Mouse (Mus musculus) adrenal gland, postnatal 4 days (tissue): Measurements from ENCODE around the gene Vps8. TPM values are rescaled to one million over a fixed set of nuclear protein-coding genes. Genes with fewer than 3 reads are reported as not detected.

Experiments used
- DNase-seq, 2 experiments: peaks; one replicate each; pipeline ENCODE4 v3.0.0; 2021 to 2022; ENCODE audit warnings: low spot score in 2 of 2, mixed read lengths in 2 of 2
- total RNA-seq, 2 experiments: library from RNA; stranded (reverse); gene quantifications; 2 replicates each; pipeline ENCODE4 v1.2.3; 2021

The Vps8 gene
- total RNA-seq, 2 experiments from 2014 or later, result 24.5 to 26.1 TPM

DNA sequence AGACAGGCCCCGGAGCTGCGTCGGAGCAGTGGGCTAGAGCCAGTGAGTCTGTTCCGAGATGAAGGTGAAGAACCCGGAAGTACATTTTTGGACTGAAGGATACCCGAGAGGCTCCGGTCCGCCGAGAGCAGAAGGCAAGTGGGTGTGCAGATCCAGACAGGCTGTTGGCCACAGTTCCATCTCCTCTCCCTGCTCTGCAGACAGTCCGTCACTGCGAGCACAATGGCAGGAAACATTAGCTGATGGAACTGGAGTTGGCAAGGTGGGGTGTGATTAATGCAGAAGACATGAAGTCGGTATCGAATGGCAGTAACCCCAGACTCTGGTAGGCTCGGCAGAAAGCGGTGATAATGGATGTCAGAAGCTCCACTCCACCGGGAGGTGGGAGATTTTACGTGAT lies 20.9 kb upstream of the Vps8 start:
- no peak for DNase-seq

DNA sequence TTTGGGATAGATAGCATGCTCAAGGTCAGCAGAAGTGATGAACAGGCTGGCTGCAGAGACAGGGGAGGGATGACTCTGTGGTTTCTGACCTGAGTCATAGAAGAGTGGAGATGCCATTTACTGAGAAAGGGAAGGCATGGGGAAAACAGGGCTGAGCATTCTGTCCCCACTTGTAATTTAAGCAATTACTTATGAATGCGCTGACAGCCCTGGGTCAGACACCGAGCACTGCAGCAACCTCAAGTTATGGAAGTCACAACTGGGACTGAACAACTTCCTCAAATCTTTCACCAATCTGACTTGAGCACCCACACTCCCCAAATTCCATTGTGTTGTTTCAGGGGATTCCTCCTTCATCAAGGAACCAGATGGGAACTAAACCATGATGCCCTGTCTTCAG lies 19.5 kb upstream of the Vps8 start:
- DNase-seq, result no peak

DNA sequence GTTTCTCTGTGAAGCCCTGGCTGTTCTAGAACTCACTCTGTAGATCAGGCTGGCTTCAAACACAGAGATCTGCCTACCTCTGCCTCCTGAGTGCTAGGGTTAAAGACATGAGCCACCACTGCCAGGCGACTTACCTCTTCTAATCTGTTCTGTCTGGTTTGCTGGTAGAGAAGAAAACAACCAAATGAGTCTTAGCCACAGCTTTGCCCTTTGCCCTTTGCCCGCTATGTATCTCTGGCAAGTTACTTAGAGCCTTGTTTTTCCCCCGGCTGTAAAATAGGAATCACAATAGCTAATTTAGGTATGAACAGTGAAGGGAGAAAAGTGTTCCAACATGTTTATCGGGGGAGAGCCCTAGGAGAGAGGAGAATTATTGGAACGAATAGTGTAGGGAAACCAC lies 18.3 kb upstream of the Vps8 start:
- no peak for DNase-seq

DNA sequence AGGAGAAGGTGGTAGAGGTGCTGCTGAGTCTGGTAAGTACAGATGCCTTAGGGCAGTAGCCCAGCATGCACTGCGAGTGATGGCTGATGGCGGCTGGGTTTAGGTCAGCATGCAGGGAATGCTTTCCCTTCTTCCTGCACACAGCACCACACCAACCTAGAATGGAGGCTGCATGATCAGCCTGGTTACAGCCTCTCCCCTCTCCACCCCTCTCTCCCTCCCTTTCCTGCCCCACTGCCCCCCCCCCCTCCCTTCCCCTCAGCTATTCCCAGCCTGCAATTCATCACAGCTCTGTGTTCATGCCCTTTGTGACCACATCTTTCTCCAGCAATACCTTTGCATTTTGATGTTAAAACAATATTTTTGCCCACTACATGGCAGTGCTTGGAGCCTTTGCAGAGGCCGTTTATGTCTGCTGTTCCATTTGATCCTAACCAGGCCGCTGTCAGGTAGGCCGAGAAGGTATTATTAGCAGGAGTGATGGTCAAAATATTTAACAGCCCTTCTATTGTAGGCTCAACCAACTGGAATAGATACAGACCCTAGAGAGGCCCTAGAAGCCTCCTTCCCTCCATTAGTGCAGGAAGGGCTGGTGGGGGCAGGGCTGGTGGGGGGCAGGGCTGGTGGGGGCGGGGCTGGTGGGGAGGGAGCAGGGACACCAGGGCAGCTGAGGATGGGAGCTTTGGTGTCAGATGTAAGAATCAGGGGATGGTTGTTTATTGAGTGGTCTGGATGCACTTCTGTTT lies 17.5 kb upstream of the Vps8 start:
- DNase-seq, result no peak

DNA sequence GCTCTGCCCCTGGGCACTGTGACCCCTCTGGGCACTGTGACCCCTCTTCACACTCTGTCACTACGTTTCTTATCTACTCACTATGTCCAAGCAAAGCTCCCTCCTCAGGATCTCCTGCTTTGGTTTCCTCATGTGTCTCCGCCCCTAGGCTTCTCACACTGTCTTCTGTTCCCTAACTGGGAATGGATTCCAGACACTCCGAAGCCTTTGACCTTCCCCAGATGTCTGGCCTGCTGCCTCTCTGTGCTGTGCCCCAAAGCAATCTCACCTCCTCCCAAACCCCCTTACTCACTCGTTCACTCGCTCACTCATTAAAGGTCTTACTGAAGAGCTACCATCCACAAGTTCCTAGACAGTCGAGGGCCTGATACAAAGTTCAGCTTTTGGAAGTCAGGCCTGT lies 16.8 kb upstream of the Vps8 start:
- DNase-seq, result no peak

DNA sequence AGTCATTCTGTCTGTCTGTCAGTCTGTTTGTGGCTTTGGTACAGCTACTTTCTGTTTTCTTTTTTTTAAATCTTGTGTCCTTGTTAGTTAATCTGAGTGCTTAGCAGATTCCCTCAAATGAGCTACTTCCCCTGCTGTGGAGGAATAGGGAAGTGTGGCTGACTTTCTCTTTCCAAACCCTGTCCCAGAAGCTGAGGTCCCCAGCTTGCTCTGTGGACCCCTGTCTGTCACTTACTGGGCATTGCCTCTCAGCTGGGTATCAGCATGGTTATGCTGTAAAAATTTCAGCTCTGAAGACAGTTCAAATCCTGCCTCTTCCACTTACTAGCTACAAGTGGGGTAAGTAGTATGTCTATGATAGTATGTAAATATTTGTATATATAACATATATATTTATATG lies 11.1 kb upstream of the Vps8 start:
- DNase-seq, result no peak

DNA sequence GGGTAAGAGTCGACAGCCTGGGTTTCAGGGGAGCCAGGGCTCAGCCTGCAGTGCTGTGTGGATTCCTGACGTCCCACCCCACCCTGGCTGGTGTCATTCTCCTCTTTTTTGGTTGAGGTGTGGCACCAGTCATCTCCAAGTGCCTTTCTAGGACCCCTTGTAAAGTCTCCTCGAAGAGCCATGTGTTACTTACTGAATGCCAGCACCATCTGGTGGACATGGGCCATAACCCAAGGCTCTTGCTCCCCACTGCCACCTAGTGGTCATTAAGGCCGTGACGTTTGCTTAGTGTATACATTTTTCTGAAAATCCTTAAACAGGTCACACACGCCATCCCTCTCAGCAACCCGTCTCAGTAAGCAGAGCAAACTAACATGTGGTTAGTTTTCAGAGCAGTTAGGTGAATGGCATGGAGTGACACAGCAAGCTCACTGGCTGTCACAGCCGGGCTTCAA lies 10.3 kb upstream of the Vps8 start:
- DNase-seq, result peak; percentile 27 to 51

DNA sequence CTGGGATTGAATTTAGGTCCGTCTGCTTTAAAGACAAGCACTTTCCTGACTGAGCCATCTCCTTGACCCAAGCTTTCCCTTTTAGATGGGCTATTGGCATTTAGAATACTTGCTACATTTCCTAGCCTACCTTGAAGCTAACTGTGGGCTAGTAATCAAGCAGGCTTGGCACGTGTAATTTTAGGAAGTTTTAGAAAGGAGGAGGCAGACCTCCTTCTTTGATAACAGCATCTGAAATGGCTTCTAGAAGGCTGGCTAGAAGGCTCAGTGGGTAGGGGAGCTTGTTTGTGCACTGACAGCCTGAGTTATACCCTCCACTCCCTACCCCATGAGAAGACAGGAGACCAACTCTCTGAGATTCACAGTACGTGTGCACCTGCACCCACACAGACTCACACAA lies 9.1 kb upstream of the Vps8 start:
- no peak for DNase-seq

DNA sequence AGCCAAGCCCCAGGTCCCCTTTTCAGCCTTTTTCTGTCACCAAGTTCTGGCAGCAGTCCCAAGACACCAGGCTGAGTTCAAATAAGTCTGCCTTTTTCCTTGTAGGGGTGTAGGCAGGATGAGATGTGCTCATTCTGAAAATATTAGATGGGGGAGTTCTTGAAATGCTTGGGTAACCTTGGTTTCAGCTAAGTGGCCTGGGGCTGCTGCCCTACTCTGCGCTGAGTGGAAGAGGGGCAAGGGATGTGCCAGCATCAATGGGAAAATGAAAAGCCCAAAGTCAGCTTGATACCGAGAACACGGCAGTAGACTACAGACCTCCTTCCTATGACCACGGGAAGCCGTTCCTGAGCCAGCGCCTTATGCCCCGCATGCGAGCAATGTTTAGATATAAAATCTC lies 7.8 kb upstream of the Vps8 start:
- no peak for DNase-seq

DNA sequence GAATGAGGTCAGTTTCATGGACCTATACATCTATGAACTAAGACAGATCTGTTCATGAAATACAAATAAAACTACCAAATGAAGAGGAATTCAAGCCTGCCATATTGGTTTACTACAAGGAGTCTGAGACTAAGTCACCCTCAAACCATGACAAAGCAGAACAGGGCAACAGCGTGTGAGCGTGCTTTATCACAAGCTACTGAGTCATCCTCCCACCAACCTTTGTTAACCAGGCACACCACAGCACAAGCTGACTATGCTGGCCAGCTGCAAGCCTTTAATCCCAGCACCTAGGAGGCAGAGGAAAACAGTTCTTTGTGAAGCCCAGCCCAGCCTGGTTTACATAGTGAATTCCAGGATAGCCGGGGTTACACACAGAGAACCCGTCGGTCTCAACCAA lies 4.9 kb upstream of the Vps8 start:
- no peak for DNase-seq

DNA sequence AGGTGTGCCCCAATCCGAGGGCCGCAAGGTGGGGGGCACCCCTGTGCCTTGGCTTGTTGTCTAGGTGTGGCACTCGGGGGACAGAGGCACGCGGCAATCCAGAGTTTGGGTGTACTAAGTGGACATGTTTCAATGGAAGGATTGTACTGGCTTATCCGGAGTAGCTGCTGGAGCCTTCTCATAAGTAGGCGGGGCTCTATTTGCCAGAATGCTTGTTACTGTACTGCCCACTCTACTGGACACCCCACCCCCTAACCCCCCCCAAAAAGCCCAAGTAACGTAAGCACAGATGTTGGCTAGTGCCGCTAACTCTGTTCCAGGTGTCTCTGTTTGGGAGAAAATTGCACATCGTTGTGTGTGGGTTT lies 610 bp downstream of the Vps8 start:
- no peak for DNase-seq

DNA sequence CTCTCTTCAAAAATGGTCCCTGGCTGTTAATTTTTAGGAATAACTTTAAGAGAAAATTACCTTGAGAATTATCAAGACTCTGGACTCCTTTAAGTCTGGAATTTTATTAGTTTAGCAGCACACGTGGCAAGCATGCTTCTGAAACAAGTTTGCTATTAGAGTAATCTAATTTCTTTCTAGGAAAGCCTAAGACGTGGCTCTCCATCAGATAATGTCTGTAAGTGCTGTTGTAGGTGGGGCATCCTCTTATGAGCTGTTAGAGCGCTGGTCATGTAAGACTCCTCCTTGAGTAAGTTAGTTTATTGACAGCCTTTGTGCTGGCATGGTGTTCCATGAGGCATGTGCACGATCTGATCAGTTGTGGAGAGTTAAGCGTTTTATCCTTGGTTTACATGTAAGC lies 5.2 kb downstream of the Vps8 start:
- DNase-seq, result no peak

DNA sequence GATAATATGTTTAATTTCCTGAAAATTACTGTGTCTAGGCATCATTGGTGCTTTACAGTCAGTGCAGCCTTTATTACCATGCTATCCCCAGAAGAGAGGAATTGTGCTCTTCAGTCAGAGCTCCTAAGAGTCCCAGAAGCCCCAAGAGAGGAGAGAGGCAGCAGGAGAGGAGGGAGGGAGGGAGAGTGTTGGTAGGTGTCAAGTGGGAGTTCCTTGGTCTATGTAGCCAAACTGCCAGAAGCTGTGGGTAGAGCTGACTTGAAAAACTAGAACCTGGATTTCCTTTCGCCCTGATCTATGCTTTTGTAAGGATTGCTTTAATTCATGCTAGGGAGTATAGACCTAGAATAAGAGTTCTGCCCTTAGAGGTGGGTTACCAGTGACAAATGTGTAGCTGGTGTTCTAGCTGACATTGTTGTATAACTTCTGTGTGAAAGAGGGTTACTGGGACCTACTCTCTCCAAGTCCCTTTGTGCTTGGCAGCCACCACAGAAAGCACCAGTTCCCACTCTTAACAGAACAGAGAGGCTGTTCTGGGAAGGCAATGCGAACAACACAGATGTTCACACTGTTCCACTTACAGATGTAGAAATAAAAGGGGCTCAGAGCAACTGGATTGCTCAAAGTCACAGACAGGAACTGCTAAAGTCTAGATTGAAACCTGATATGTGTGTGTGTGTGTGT lies 7.6 kb downstream of the Vps8 start:
- no peak for DNase-seq

DNA sequence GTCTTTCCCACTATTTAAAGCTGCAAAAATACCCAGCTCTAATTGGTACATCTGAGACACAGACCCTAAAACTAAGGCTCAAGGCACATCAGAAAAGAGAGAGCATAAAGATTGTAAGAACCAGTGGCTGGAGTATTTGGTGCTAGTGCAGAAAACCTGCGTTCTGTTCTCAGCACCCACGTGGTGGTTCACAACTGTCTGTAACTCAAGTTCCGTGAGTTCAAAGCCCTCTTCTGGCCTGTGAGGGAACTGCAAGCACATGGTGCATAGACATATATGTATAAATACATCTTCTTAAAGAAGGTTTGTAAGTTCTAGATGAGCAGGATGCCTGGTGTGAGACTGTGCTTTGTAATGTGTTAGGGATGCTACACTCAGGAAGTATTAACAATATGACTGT lies 8.7 kb downstream of the Vps8 start:
- DNase-seq, result no peak

DNA sequence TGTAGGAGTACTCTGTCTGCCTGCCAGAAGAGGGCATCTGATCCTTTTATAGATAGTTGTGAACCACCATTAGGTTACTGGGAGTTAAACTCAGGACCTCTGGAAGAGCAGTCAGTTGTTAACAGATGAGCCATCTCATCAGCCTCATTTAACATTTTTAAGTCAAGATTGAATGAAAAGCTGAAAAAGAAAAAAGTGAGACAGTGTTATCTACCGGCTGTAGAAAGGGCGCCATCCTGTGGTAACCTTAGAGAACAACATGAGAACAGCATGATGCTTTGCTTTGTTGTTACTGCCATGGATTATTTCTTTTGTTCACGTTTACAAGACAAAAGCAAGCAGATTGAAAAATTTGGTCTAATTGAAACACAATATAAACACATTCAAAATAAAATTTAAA lies 10.6 kb downstream of the Vps8 start:
- no peak for DNase-seq

DNA sequence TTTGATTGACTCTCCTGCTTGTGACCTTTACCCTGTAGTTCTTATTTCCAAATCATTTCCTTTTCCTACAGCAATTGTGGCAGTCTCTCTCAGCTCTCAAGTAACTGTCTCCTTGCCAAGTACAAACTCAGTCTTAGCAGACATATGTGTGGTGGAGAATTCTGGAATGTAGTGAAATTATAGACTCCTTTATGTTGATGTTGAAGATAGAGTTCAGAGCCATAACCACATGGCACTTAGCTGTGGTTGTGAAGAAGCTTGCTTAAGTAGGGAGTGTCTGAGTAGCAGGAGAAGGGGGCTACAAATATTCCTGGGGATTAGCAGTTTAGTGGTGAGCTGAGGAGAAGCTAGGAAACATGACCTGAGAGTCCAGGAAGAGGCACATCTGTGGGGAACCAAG lies 18.1 kb downstream of the Vps8 start:
- DNase-seq, result no peak

DNA sequence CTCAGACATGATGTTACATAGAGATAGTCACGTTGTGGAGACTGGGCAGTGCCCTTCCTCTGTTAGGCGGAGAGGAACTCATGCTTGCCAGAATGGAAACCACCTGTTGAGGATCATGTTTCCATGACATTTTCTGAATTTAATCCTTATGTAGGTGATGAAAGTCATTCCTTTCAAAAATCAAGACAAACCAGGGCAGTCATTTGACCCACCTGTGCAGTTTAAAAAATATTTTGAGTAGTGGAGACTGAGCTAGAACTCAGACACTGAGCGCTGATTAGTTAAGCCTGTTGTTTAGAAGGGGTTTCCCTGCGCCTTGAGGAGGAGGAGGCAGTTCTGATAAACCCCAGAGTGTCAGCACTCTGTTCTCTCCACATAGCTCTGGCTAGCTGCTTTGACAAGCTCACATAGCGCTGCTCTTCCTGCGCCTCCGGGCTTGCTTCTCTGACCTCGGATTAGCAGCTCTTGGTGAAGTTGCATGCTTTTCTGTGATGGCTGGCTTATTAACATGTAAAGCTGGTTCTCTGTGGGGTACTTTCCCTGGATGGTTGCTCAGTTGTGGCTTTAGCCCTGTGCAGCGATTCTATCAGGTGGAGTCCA lies 22.2 kb downstream of the Vps8 start:
- no peak for DNase-seq

DNA sequence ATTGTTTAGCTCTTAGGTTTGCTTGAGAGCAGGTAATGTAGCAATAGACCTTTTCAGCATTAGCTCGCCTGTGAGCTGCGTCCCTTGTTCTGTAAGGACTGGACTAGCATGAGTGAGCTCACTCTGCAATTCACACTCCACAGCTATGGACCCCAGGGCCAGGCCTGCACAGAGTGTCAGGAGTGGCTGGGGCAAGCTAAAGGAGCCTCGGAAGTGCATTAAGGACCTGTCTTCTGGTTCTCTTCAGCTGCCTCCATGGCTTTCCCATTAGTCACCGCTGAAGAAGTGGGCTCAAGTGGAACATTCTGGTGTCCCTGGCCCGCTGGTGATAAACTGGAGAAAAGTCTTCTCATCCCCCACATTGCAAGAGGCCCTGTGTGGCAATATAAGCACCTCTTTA lies 24.5 kb downstream of the Vps8 start:
- DNase-seq, result no peak

DNA sequence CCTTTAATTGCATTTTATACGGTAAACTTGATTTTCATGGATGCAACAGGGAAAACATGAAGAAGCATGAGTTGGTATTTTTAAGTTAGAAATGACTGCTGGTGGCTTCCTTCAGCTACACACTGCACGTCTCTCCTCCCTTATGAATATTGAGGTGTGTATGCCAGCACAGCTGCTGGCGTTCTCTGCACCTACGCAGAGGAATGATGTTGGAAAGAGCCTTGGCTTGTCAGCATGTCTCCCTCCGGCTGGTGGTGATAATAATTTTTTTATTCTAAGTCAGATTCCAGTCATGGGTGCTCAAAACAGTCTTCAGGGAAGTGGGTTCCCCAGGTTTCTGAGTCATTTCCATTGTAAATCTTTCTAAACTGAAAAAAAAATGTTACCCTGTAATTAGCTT lies 25.5 kb downstream of the Vps8 start:
- no peak for DNase-seq

DNA sequence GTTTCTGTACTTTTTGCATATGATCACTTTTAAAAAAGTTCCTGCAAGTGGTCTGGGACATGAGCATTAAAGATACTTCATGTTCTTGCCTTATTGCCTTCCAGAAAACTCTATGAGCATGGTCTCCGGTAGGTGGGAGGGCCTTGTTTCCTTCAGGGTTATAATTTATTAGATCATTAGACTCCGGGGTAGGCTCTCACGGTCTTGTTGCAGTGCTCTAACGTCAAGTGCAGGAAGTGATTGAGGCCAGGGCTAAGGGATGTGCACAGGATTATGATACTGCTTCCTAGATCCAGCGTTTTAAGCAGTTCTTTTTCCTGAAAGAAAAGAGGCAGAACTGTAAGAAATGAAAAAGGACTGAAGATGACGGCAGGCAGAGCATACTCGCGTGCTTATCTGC lies 27.0 kb downstream of the Vps8 start:
- no peak for DNase-seq

DNA sequence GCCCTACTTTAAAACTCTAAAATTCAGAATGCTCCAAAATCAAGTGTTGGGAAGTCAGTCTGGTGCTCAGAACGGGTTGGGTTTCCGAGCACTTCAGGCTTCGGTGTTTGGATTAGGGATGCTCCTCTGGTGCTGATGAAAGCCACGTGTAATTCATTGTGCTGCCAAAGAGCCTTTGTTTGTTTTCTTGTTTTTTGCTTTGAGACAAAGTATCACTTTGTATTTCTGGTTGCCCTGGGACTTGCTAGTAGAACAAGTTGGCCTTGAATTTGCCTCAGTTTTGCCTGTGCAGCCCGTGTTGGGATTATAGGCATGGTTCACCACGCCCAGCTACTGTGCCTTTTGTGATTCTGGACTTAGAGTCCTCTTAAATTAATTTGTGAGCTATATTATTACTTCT lies 29.7 kb downstream of the Vps8 start:
- DNase-seq, result no peak

DNA sequence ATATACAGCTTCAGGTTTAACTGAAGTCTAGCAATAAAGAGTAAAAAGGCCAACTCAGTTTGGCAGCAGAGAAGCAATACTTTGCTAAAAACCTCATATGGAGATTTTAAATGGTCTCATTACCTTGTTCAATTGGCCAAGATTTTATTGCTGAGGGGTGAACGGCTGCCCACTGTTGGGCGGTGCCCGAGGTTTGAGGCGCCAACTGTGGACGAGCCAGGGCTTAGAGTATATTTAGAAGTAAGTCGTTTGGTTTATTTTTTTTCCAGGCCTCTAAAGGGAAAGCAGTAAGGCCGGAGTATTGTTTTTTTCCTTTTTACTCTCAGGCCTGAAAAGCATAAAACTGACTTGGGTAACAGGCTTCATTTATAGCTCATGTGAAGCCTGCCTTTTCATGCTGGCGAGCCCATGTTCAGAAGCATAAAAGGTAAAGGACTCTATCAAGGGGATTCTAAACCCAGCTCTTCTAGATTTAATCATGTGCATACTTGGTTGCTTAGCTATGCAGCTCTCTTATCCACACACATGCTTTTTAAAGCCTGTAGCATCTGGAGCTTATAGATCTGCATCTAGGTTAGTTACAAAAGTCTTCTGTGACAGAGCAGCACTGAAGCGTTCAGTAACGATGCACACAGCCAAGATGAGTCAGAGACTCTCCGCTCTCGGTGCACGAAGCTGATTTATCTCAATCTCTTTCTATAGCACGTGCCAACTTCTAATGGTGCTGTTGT lies 34.9 kb downstream of the Vps8 start:
- DNase-seq, result no peak
